8 mouse cellular contexts compared by ENCODE assay signal in genomic region chrX:11631186-11631913, GRCm38 (mm10).
DNase-seq lines count a peak whose midpoint lies in the region; ATAC-seq and TF ChIP-seq lines count a peak whose summit lies in the region.

No protein-coding gene starts in this region.

- ATAC-seq in lung, embryonic 14.5 days (ENCODE audit: insufficient read depth) = no peak
- no peak for ATAC-seq in embryonic facial prominence, embryonic 13.5 days (ENCODE audit: insufficient number of reproducible peaks, insufficient read depth, low FRiP score, low TSS enrichment, low read depth)
- no peak for ATAC-seq in liver, postnatal 0 days

- WGBS in lung, embryonic 14.5 days = 23% methylated on average over 14 of the region's 14 CpGs
- 24% methylated on average over 14 of the region's 14 CpGs for WGBS in embryonic facial prominence, embryonic 13.5 days
- 27% methylated on average over 14 of the region's 14 CpGs for WGBS in liver, postnatal 0 days (ENCODE audit: insufficient replicate concordance)

- DNase-seq in lung, embryonic 14.5 days = peak; percentile 19
- no peak for DNase-seq in lung, postnatal 36 days
- DNase-seq in kidney, adult 8-10 months = peak; percentile 4 to 11
- no peak for DNase-seq in liver, postnatal 0 days
- no peak for DNase-seq in gastrocnemius, postnatal 10 days
- DNase-seq in adrenal gland, postnatal 25 days = no peak
- DNase-seq in yolk sac, embryonic 10.5 days (ENCODE audit: low spot score) = no peak

- no peaks in the 10 kb centered on the region for H3K9me3 ChIP-seq in lung, embryonic 14.5 days (ENCODE audit: low read depth, low read length)
- no peaks in the 10 kb centered on the region for H3K9me3 ChIP-seq in embryonic facial prominence, embryonic 13.5 days
- no peaks in the 10 kb centered on the region for H3K9me3 ChIP-seq in liver, postnatal 0 days (ENCODE audit: low read length)

- no peaks in the 10 kb centered on the region for H3K27me3 ChIP-seq in lung, embryonic 14.5 days (ENCODE audit: insufficient read depth, low read length)
- peaks cover 23% of the 10 kb centered on the region for H3K27me3 ChIP-seq in embryonic facial prominence, embryonic 13.5 days
- no peaks in the 10 kb centered on the region for H3K27me3 ChIP-seq in liver, postnatal 0 days (ENCODE audit: insufficient read depth, low read length)

- TF ChIP-seq EP300 in liver, postnatal 0 days (IDR thresholded peaks at IDR 0.05; ENCODE audit: low read depth) = no peak

- no peak for TF ChIP-seq CTCF in lung, embryonic 14.5 days (IDR thresholded peaks at IDR 0.05; ENCODE audit: low read depth)
- no peak for TF ChIP-seq CTCF in liver, postnatal 0 days (IDR thresholded peaks at IDR 0.05; ENCODE audit: low read depth)

- no peaks in the 10 kb centered on the region for H3K36me3 ChIP-seq in lung, embryonic 14.5 days (ENCODE audit: insufficient read depth)
- no peaks in the 10 kb centered on the region for H3K36me3 ChIP-seq in embryonic facial prominence, embryonic 13.5 days
- H3K36me3 ChIP-seq in liver, postnatal 0 days (replicated peaks; ENCODE audit: insufficient read depth, low read length) = no peaks in the 10 kb centered on the region

- H3K4me2 ChIP-seq in lung, embryonic 14.5 days = peak overlapping the region; percentile 46
- H3K4me2 ChIP-seq in embryonic facial prominence, embryonic 13.5 days = peak overlapping the region; percentile 51
- H3K4me2 ChIP-seq in liver, postnatal 0 days (ENCODE audit: low read depth, low read length) = peak overlapping the region; percentile 59

- no peaks in the 10 kb centered on the region for H3K4me1 ChIP-seq in lung, embryonic 14.5 days (ENCODE audit: insufficient read depth)
- H3K4me1 ChIP-seq in embryonic facial prominence, embryonic 13.5 days = 0 out of 2 replicates have a peak, but pooled peaks cover 4% of the 10 kb centered on the region
- H3K4me1 ChIP-seq in liver, postnatal 0 days (ENCODE audit: insufficient read depth) = no peaks in the 10 kb centered on the region

- H3K27ac ChIP-seq in lung, embryonic 14.5 days (ENCODE audit: low read depth) = no peak overlapping the region
- H3K27ac ChIP-seq in embryonic facial prominence, embryonic 13.5 days = no peak overlapping the region
- H3K27ac ChIP-seq in liver, postnatal 0 days (ENCODE audit: low read depth) = no peak overlapping the region

- no peak overlapping the region for H3K4me3 ChIP-seq in lung, embryonic 14.5 days (ENCODE audit: low read depth, low read length)
- H3K4me3 ChIP-seq in embryonic facial prominence, embryonic 13.5 days = peak overlapping the region; percentile 23
- no peak overlapping the region for H3K4me3 ChIP-seq in liver, postnatal 0 days (ENCODE audit: low read depth, low read length)

- H3K9ac ChIP-seq in lung, embryonic 14.5 days = no peak overlapping the region
- no peak overlapping the region for H3K9ac ChIP-seq in embryonic facial prominence, embryonic 13.5 days
- H3K9ac ChIP-seq in liver, postnatal 0 days (replicated peaks) = no peak overlapping the region

Comparison
In these comparisons a context has a peak if more than half of its experiments do, and no peak if none do; other contexts are left out.
1. DNase-seq: peak in lung, embryonic 14.5 days (single experiment) and kidney, adult 8-10 months (2 of 2); none in lung, postnatal 36 days (single experiment), liver, postnatal 0 days (single experiment), gastrocnemius, postnatal 10 days (single experiment), adrenal gland, postnatal 25 days (single experiment) and yolk sac, embryonic 10.5 days (single experiment).
2. Peak in every context shown above with its lines, with median percentiles within 50 percentile points of each other: H3K4me2 ChIP-seq.